Mouse (Mus musculus): Measurements from ENCODE around the gene Gm14214. TPM values are rescaled to one million over a fixed set of nuclear protein-coding genes. Genes with fewer than 3 reads are reported as not detected.

Gene Gm14214
- total RNA-seq (2021) = not detected
- long read RNA-seq, experiment 1 = 0 reads
- long read RNA-seq, experiment 2 = 0 reads

DNA sequence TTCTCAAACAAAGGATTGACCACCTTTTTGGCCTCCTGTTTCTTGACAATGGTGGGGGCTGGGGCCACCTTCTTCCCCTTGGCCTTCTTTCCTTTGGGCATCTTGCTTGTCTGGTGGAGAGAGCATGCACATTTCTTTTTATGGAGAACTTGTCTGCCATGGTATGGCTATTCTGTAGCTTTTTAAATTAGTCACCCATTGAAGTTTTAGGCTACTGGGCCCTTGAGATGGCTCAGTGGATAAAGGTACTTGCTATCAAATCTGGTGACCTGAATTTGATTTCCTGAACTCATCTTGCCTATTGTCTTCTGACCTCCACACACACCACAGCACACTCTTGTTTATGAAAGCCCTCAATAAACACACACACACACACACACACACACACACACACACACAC is at the start of gene Gm14214:
Gm14214 (minus strand) TSS at position 101 of the 400 bp plus-strand sequence.
- no peak for DNase-seq (ENCODE audit: low spot score in 2 of 2)

DNA sequence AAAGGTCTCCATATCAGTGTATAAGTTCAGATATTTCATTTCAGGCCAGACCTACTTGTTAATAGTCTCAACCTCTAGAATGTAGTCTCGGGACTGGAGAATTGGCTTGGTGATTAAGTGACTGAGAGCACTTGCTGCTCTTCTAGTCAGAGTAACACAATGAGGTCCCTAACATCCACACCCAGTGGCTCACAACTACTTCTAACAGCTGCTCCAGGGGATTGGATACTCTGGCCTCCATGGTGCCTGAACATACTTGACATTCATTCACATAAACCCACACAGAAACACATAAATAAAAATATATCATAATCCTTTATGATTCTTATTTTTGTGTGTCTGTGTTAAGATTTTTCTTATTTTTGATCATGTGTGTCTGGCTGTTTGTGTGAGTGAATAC is 48.8 kb upstream of the Gm14214 start:
- DNase-seq (ENCODE audit: low spot score in 2 of 2) = no peak

DNA sequence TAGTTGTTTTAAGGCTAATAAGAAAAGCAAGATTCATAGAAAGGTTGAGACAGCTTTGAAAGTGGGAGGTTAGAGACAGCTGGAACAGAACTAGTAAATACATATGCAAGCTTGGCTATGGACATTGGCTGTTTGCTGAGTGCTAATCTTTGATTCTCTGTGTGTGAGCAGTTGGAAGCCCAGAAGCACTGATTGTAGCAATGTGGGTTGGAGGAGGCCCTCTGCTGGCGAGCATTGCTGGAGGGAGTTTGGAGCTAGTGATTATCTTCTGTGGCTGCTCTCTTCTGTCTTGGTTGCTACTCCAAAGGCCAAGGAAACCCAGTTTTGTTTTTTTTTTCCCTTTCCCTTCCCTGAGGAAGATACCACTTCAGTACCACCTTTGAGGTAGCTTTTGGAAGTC is 48.0 kb upstream of the Gm14214 start:
- no peak for DNase-seq (ENCODE audit: low spot score in 2 of 2)

DNA sequence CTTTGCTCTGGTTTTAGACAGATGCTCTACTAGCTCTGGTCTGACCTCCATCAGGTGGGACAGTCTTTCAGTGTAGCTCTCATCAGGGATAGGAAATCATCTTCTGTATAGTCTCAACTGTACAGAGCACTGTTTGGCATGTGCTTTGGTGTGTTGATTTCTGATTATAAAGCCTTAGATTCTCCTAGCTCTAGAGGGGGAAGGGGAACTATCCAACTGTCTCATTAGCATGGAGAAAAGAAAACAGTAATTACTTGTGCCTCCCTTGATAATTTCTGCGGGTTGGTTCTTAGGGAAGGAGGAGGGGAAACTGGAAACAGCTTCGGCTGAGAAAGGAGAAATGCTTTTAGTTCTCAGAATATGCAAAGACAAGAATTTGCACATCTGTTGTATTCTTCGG is 47.3 kb upstream of the Gm14214 start:
- no peak for DNase-seq (ENCODE audit: low spot score in 2 of 2)

DNA sequence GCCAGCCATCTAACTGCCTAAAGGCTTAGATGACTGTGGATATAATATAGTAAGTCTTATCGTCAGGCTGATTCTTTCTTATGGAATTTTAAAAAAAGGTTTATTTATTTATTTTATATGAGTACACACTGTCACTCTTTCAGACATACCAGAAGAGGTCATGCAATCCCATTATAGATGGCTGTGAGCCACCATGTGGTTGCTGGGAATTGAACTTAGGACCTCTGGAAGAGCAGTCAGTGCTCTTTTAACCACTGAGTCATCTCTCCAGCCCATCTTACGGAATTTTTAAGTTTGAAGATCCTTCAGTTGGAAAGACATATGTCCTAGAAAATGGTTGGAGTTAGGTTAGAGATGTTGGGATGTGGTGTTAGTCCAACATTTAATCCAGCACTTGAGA is 43.6 kb upstream of the Gm14214 start:
- DNase-seq (ENCODE audit: low spot score in 2 of 2) = no peak

DNA sequence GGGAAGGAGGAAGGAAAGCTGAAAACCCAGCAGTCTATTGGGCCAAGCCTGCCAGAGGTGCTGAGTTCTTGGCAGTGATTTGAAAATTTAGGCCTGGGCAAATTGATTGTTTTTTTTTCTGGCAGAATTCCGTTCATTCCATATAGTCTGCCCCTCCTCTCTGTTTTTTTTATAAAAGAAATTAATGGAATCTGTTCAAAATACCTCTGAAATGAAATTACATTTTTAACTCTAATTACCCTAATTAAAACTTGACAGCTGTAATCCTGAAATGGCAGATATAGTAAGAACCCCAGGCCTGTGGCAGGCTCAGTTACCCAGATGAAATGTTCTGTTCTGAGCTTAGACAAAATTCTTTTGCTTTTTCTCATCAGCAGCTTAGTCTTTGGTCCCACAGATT is 41.0 kb upstream of the Gm14214 start:
- no peak for DNase-seq (ENCODE audit: low spot score in 2 of 2)

DNA sequence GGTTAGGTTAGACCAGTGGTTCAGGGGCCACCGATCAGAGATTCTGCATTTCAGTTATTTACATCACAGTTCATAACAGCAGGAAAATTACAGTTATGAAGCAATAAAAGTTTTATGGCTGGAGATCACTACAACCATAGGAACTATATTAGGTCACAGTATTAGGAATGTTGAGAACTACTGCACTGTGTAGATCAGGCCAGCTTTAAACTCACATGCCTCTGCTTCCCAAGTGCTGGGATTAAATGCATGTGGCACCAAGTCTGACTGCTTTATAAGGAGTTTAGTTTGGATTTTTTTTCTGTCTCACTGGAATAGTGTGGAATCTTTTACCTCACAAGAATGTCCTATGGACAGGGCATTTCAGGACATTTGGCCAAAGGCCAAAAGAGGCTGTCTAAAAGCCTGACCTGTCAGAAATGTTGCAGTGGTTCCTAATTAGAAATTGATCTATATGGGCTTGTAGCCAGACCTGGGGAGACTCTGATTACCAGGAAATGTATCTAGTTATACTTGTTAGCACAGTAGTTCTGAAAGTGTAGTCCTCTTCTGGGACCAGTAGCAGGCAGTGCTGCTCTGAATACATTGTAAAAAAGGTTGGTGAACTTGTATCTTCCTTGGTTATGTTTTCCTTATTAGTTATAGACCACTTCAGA is 39.4 kb upstream of the Gm14214 start:
- DNase-seq (ENCODE audit: low spot score in 2 of 2) = no peak

DNA sequence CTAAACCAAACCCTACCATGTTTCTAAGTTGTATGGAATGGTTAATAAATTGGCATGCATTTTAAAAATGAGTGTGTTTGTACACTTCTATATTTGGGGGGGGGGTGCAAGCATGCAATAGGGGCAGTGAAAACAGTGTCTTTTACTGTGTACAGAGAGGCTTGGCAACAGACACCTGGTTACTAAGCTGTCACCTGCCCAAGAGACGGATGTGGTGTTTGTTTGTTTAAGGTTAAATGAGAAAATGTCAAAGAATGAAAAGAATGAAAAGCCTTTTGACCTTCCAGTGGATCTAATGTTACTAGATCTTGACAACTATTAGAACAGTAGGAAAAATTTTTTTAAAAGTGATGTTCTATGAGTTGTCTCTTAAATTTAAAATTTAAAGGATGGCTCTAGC is 37.9 kb upstream of the Gm14214 start:
- DNase-seq (ENCODE audit: low spot score in 2 of 2) = no peak

DNA sequence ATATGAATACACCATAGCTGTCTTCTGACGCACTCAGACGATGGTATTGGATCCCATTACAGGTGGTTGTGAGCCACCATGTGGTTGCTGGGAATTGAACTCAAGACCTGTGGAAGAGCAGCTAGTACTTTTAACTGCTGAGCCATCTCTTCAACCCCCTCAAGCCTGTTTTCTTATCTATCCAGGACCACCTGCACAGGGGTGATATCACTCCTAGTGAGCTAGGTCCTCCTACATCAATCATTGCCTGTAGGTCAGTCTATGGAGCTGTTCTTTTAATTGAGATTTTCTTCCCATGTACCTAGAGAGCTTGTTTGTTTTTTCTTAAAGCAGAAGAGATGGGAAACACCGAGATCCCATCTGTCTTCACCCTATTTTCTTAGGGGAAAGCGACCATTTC is 34.0 kb upstream of the Gm14214 start:
- DNase-seq (ENCODE audit: low spot score in 2 of 2) = no peak

DNA sequence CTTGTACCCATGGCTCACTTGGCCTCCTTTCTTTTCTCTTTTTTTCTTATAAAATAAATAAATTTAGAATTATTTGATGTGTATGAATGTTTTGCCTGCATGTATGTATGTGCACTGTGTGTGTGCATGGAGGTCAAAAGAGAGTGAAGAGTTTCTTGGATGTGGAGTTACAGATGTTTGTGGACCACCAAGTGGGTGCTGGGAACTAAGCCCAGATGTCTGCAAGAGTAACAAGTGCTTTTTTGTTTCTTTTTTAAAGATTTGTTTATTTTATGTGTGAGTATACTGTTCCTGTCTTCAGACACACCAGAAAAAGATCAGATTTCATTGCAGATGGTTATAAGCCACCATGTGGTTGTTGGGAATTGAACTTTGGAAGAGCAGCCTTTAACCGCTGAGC is 33.5 kb upstream of the Gm14214 start:
- no peak for DNase-seq (ENCODE audit: low spot score in 2 of 2)

DNA sequence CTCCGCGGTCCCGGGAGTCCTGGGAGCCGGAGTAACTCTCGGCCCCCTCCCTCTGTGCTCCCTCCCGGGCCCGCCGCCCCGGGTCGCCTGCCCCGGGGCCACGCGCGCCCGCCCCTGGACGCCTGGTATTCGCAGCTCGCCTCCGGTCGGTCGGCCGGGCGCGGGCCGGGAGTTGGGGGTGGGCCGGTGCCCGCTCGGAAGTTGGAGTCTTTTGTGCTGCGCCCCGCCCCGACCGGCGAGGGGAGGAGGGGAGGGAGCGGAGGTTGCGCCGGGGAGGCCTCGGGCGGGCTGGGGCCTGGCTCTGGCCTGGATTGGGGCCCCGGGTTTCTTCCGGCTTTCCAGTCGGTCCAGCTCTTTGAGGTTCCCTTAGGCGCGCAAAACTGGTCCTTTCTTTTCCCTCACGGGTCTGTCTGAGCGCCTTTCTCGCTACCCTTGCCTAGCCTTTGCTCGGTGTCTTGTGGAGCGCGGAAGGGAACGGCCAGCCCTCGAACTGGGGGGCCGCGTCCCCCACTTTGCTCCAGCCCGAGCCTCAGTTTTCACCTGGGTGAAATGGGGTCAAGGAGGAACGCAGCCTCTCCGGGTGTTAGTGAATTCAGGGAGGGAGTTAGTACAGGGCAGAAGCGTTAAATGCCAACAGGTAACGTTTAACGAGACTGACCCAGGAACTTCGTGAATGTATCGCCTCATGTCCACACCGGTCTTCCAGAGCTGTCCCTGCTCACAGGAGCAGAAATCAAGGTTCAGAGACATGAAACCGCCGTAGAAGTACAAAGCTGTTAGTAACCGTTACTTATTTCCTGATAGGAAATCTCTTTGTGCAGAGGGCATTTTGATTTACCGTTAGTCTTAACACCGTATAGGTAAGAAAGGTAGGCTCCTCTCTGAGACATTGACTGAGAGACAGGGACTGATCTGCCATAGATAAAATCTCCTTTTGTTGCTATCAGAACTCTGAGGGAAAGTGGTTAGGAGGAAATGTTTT is 22.1 kb upstream of the Gm14214 start:
- DNase-seq (ENCODE audit: low spot score in 2 of 2) = peak; percentile 63 to 66

DNA sequence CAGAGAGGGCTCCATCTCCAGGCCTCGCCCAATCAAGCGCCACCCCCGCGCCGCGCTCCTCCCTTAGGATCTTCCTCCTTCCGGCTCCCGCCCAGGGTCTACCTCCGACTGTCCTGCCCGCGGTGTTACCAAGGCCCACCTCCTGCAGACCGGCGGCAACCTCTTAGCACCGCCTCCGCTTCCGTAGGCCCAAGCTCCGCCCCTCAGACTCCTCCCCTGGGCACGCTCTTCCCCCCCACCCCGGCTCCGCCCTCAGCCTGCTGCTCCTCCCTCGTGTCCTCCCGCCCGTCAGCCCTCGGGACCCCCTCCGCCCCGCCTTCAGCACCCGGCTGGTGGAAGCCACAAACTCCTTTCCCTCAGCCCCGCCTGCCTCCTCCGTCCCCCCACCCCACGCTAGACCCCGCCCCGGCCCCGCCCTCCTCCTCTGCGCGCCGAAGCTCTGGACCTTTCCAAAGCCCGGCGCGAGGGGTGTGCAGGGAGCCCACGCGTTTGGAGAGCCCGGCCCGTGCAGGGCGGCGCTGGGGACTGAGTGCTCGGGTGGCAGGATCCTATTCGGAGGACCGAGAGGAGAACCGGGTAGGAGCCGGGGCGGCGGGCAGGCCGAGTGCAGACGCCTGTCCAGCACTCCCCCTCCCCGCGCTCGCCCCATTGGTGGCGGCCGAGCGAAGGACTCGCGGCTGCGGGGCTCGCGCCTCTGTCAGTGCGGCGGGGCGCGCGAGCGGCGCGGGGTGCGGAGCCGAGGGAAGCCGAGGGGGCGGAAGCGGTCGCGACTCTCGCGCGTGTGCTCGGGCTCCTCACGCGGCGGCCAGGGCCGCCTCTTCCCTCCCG is 21.0 kb upstream of the Gm14214 start, which contains the start of the genes Raly and a:
Raly (plus strand) TSS at position 441 of the 828 bp plus-strand sequence.
a (plus strand) TSS at position 747 of the 828 bp plus-strand sequence.
- peak; percentile 88 to 97 for DNase-seq (ENCODE audit: low spot score in 2 of 2)

DNA sequence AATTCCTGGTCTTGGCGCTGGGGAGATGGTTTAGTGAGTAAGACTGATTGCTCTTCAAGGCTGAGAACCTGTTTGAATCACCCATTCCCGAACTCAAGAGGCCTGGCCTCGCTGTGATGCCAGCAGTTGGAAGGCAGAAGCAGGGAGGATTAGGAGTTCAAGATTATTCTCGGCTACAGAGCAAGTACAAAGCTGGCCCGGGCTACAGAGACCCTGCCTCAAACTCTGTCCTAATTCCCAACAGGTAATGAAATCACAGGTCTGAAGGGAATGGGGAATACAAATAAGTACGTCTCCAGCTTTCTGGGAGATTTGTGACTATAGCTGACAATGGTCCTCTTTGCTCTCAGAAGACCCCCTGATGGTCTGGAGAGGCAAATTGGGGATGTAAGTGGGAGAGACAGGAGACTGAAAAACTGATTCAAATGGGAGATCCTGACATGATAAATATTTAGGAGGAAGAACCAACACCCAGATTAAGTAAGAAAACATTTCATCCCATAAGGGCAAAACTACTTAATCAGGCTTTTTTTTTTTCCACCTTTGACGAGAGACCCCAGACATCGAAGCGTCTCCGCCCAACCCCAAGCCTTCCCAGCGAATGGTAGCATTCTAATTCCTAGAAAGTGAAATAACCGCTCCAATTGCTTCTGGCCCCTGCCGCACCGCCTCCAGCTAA is 20.3 kb upstream of the Gm14214 start:
- DNase-seq (ENCODE audit: low spot score in 2 of 2) = no peak

DNA sequence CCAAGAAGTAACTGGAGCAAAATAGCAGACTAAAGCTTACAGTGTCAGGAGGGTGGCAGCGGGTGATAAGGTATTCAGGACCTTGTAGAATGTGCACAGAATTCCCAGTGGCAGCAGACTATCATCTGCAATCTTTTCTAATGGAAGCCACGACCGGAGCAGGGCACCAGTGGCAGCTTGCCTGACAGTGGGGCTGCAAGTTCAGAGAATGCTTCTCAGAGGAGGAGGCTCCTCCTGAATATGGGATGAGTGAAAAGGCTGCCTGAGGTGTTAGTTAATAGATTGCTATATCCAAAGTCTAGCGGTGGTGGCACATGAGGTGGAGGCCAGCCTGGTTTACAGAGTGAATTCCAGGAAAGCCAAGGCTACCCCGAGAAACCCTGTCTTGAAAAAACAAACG is 19.6 kb upstream of the Gm14214 start:
- no peak for DNase-seq (ENCODE audit: low spot score in 2 of 2)

DNA sequence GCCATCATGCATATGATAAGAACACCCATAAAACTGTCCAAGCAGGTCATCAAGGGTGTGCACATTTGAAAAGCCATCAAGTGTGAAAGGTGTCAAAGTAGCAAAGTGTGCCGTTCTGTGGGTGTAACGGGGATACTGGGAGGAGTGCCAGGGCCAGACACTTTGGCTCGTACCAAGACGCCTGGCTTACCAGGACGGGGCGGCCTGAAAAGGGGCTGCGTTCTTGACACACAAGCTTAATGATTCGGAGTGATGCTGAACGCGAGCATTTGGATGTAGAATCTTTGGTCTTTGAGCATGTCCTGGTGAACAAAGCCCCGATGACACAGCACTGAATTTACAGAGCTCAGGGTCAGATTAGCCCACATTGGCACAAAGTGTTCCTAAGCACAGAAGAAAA is 16.9 kb upstream of the Gm14214 start:
- no peak for DNase-seq (ENCODE audit: low spot score in 2 of 2)

DNA sequence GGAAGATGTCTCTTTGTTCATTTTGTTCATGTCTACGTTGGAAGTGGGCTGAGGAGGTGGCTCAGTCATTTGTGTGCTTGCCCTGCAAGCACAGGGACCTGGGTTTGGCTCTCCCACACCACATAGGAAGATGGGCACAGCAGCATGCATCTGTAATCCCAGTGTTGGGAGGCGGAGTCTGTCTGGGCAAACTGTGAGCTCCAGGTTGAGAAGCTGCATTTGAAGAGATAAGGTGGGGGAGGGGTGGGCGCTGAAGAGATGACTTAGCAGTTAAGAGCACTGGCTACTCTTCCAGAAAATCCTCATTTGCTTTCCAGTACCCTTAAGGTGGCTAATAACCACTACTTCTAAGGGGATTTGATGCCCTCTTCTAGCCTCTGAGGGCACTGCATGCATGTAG is 16.4 kb upstream of the Gm14214 start:
- no peak for DNase-seq (ENCODE audit: low spot score in 2 of 2)

DNA sequence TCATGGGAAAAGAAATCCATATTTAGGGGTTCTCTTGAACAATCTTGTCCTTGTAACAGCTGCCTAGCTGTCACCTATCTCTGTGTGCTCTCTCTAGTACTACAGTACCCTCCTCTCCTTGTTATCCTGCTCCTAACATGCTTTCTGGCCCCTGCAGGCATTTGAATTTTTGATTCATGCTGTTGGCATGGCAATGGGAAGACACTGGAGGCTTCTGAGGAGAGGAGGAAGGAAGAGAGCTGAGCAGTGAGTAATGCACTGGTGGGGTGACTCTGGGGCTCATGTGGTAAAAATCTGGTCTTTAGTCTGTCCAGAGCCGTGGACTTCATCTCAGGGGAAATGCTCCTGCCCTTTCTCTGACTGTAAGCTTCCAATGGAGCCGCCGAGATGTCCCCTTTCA is 15.5 kb upstream of the Gm14214 start:
- DNase-seq (ENCODE audit: low spot score in 2 of 2) = no peak

DNA sequence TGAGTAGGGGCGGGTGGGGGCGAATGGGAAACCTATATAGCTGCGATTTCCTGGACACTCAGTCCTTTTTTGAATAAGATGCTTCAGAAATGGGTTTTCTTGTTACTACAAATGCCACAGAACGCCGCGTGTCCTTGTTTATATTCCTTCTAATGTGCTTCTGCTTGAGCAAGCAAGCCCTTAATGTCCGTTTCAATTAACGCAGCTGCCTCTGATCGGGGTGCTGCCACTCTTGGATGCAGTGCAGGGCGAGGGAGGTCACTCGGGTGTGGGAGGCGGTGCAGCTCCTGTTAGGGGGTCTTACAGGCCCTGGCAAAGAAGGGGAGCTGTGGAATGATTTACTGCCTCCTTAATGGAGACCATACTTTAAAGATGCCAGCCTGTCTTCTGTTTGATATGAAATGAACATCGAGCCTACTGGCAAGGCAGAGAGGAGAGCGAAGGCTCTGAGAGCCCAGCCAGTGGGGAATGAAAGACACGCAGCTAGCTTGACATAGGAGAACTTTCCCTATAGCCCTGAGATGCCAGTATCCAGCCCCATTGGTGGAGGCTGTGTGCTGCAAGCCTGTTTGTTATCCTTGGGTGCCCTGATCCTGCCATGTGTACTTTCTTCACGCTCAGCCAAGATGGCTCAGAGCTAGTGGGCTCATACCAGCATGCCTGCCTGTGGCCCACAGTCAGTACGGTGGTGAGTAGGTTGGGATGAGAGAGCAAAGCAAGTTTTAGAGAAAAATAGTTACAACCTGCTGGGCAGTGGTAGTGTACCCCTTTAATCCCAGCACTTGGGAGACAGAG is 13.2 kb upstream of the Gm14214 start:
- no peak for DNase-seq (ENCODE audit: low spot score in 2 of 2)

DNA sequence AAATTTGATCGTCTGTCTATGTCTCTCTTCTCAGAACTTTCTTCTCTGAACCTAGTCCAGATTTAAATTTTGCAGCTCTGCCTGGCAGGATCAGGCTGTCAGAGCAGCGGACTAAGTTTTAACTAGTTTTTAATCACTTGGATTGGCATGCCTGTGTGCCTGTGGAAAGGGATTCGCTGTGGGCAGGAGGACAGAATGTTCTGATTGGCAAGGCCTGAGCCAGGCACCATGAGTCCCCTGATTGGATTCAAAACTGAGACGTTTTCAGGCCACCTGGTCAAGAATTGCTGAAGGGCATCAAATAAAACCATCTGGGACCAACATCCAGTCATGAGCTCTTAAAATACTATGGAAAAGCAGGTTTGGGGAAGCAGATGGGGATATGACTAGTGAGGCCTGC is 12.5 kb upstream of the Gm14214 start:
- DNase-seq (ENCODE audit: low spot score in 2 of 2) = no peak

DNA sequence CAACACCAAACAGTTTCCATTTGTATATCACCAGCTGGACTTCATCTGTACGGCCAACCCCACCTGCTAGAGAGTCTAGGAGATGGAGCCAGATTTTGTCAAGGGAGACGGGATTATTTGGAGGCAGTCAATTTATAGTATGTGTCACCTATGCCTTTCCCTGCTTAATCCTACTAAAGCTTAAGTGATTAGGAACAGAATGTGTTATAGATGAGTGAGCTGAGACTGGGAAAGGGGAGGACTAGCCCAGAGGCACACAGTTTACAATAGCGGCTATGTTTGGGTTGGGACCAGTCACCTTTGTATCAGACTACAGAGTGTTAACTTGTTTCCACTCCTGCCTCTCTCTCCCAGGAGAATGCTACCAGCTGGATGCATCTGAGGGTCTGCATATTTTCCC is 9.8 kb upstream of the Gm14214 start:
- DNase-seq (ENCODE audit: low spot score in 2 of 2) = no peak

Data from adrenal gland, postnatal 4 days (tissue).